Mouse (Mus musculus): ENCODE measurements around the gene Hdlbp.
A peak's percentile ranks its signal among the peaks of the same experiment; 100 is the strongest.

Hdlbp gene

GRCm38 (mm10) chr1:93445111-93445821 lies 33.3 kb downstream of the Hdlbp start:
- DNase-seq, result peak; percentile 99

DNA sequence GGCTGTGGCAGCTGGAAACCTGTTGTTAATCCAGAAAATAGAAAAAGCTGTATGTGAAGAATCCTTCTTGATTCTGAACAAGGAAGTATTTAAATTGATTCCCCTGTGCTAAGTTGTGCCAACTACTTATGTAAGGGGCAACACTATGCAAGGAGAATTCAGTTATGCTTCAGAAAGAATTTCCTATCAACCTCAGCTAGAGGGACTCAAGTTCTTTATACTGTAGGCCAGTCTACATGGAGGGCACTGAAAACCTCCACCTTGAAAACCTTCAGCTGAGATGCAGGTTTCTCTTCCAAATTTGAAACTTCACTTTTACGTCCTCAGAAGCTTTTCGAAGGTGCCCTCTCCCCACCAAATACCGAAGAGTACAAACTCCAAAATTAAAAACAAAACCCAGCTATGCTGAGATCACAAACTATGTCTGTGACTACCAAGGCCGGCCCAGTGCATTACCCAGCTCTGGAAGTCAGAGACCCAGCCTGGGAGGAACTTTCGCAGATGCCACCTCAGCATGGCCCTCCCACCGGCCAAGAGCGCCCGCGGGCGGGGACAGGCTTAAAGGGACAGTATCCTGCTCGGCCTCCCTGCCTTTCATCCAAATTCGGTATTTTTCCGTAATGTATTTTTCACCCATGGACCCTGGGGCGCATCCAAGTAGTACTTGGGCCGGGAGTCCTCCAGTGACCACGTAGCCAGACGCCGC lies 34.1 kb downstream of the Hdlbp start:
- DNase-seq, result peak; percentile 99

DNA sequence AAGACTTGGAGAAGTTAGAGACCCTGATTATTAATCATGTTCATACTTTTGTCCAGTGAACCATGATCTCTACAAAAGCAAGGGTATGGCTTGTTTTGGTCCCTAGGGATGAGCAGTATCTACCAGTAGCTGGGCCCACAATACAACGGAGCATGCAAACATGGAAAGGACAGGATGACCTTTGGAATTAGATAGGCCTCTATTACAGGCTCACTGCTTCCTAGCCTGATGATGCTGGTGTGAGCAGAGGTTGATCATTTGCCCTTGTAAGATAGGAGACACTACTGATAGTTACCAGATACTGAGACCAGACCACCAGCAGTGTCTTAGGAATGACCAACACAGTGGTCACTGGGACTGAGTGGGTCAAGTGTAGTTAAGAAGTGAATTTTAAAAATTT lies 39.3 kb downstream of the Hdlbp start:
- DNase-seq, result peak; percentile 36

GRCm38 (mm10) chr1:93432087-93432486 lies 46.5 kb downstream of the Hdlbp start:
- no peak for DNase-seq

DNA sequence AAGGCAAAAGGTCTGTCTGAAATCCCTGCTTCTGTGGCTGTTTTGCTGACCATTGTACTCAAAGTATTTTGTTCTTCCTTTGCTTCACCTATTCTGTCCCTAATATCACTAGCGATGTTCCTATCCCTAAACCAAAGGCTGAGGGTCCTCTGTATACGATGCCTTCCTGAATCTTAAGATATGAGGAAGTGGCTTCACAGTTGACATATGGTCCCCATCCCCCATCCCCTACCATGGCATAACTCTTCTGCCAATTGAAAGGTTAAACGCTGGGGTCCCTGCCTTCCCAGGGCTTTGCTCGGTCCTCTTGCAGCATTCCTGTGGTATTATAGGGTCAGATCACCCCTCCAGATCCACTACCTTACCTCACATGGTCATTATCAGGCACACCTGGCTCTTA lies 75.2 kb downstream of the Hdlbp start:
- DNase-seq, result no peak

- peak; percentile 93 for DNase-seq
Observed at GRCm38 (mm10) chr1:93401191-93402052, 77.2 kb downstream of the Hdlbp start.

DNA sequence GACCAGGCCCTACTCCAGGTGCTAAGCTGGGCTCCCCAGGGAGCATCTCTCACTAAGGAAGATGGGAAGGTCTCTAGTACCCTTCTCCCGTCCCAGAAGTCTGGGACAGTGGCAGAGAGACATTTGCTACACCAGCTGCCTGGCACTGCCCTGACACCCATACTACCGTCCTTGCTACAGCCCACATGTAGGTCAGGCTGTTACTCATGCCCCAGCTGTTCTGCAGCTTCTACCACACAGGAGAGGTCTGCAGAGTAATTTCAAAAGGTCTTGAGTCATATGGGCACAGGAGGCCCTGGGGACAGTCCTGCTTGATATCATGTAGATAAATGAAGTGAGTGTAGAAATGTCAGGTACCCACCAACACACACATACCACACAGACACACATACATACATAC lies 89.7 kb downstream of the Hdlbp start:
- no peak for DNase-seq

GRCm38 (mm10) chr1:93387198-93387597 lies 91.4 kb downstream of the Hdlbp start:
- DNase-seq, result no peak

GRCm38 (mm10) chr1:93379117-93379516 lies 99.5 kb downstream of the Hdlbp start:
- DNase-seq, result no peak

- no peak for DNase-seq
Observed at GRCm38 (mm10) chr1:93377307-93377706, 101.3 kb downstream of the Hdlbp start.

- DNase-seq, result no peak
Observed at GRCm38 (mm10) chr1:93373665-93374064, 105.0 kb downstream of the Hdlbp start, which contains the start of gene Ano7. Gene Ano7 (plus strand): TSS chr1:93373930.

- no peak for DNase-seq
Observed at GRCm38 (mm10) chr1:93365641-93366040, 113.0 kb downstream of the Hdlbp start.

DNA sequence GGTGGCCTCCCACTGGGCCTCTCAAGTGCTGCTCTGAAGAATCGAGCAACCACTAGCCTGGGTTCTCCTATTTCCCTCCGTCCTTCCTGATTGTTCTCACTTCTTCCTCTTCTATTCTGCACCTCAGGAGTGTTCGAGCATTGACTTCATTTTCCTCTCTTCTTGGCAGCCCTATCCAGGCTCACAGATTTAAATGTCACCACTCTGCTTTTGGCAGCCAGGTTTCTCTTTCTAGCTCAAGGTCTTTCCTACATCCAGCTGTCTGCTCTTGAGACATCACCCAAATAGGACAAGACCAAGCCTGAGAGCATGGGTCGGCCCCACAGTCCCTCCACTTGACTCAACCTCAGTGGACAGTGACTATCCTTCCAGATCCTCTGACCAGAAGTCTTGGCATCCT lies 116.0 kb downstream of the Hdlbp start:
- no peak for DNase-seq
